9 mouse cellular contexts compared by ENCODE assay signal in the genomic region with DNA sequence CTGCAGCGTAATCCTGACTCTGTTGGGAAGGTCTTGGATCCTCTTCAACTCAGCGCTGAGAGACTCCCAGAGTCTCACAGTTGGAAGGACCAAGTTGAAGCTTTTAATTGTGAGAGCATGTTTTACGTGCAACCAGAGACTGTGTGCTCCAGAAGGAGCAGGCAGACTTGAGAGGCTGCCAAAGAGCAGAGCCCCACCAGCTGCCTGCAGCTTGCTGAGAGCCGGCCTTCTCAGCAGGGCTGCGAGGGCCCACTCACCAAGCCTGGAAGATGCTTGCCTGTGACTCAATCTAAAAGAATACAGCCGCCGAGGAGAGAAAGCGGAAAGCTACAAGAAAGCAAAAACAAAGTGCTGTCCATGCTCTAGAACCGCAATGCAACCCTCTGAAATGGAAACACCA. TPM values are rescaled to one million over a fixed set of nuclear protein-coding genes. Genes with fewer than 3 reads are reported as not detected.
A peak's percentile ranks its signal among the peaks of the same experiment; 100 is the strongest.
DNase-seq lines count a peak whose midpoint lies in the region; ATAC-seq lines count a peak whose summit lies in the region.
"Had no signal": no experiment of that assay in that cellular context is flagged by ENCODE, and none has a peak within 500 bp of the region (broad histone marks: within the 10 kb centered on the region; RNA-seq: fewer than 3 reads in every experiment).

No protein-coding gene starts in this region.

- H3K4me1 ChIP-seq in intestine, embryonic 14.5 days (replicated peaks; ENCODE audit: control insufficient read depth, insufficient read depth, low read length), result peaks cover 12% of the 10 kb centered on the region
- H3K4me1 ChIP-seq in midbrain, embryonic 14.5 days (ENCODE audit: control insufficient read depth, insufficient read depth, low read length), result no peaks in the 10 kb centered on the region

- no peaks in the 10 kb centered on the region for H3K36me3 ChIP-seq in intestine, embryonic 14.5 days (ENCODE audit: control insufficient read depth, insufficient read depth, low read length)
- H3K36me3 ChIP-seq in midbrain, embryonic 14.5 days (ENCODE audit: control insufficient read depth, insufficient read depth, low read length), result no peaks in the 10 kb centered on the region

- H3K4me2 ChIP-seq in intestine, embryonic 14.5 days (ENCODE audit: low read length), result peak overlapping the region; percentile 7; the same call in 1 of the 2 replicates
- H3K4me2 ChIP-seq in midbrain, embryonic 14.5 days (ENCODE audit: low read length), result no peak overlapping the region

- ATAC-seq in intestine, embryonic 14.5 days (replicated peaks; ENCODE audit: low FRiP score, low TSS enrichment, low read depth), result peak; percentile 91
- ATAC-seq in midbrain, embryonic 14.5 days (ENCODE audit: low FRiP score, low TSS enrichment), result no peak
- no peak for ATAC-seq in erythroid progenitor cell, adult 5-6 weeks (replicated peaks; ENCODE audit: low FRiP score, poor library complexity, severe bottlenecking)
- ATAC-seq: Patski had no signal

- H3K27me3 ChIP-seq in intestine, embryonic 14.5 days (replicated peaks; ENCODE audit: control insufficient read depth, insufficient read depth, low read length), result no peaks in the 10 kb centered on the region
- H3K27me3 ChIP-seq in midbrain, embryonic 14.5 days (ENCODE audit: control insufficient read depth, insufficient read depth, low read length), result no peaks in the 10 kb centered on the region
- H3K27me3 ChIP-seq: Patski had no signal

- WGBS in intestine, embryonic 14.5 days, result 28% methylated on average over 9 of the region's 9 CpGs
- WGBS in midbrain, embryonic 14.5 days, result 59% methylated on average over 9 of the region's 9 CpGs

- H3K9me3 ChIP-seq in intestine, embryonic 14.5 days (ENCODE audit: control insufficient read depth, low read length), result no peaks in the 10 kb centered on the region
- no peaks in the 10 kb centered on the region for H3K9me3 ChIP-seq in midbrain, embryonic 14.5 days (ENCODE audit: control insufficient read depth, low read length)

- no peak overlapping the region for H3K4me3 ChIP-seq in intestine, embryonic 14.5 days (ENCODE audit: low read depth, low read length)
- H3K4me3 ChIP-seq in midbrain, embryonic 14.5 days (replicated peaks; ENCODE audit: low read depth, low read length), result no peak overlapping the region

- DNase-seq in urinary bladder, adult 18-20 months (ENCODE audit: low spot score in 2 of 2), result peak; percentile 21 to 75
- DNase-seq in urinary bladder, adult 2 months (ENCODE audit: low spot score), result no peak
- peak; percentile 39 to 61 for DNase-seq in gastrocnemius, adult 8-10 months (ENCODE audit: low spot score in 2 of 2)
- DNase-seq in intestine, embryonic 14.5 days (ENCODE audit: low spot score), result peak; percentile 81
- DNase-seq in left cerebral cortex, adult 11 months (ENCODE audit: low spot score), result peak; percentile 71
- DNase-seq in midbrain, embryonic 14.5 days, result peak; percentile 38
- peak; percentile 45 for DNase-seq in urinary bladder, postnatal 10 days (ENCODE audit: low spot score)

- H3K9ac ChIP-seq in intestine, embryonic 14.5 days (ENCODE audit: low read length), result no peak overlapping the region
- no peak overlapping the region for H3K9ac ChIP-seq in midbrain, embryonic 14.5 days (replicated peaks; ENCODE audit: low read length)

- peak overlapping the region; percentile 86 for H3K27ac ChIP-seq in intestine, embryonic 14.5 days (ENCODE audit: low read depth)
- H3K27ac ChIP-seq in midbrain, embryonic 14.5 days (replicated peaks; ENCODE audit: low read depth, low read length), result no peak overlapping the region

RNA-seq across cellular contexts. Expression of gene Lama4, which starts 57.0 kb away (rescaled TPM):
- polyA plus RNA-seq in urinary bladder, adult 2 months (2012; rRNA removed), result 76.5 and 88.3 TPM in 2 replicates
- 10 to 100 TPM in 3 of 4 experiments, 1 to 10 TPM in 1; 9.2 to 16.9 (median 11.5) TPM for total RNA-seq in gastrocnemius, adult 8-10 months (2022)
- 69.6 and 70.2 TPM in 2 replicates for polyA plus RNA-seq in intestine, embryonic 14.5 days (2014; fragmentation: Nextera tagmentation; extraction: Ambion mirVana)
- polyA plus RNA-seq in midbrain, embryonic 14.5 days (2014; fragmentation: Nextera tagmentation; extraction: Ambion mirVana), result 7.3 and 18.9 TPM in 2 replicates
- total RNA-seq in erythroid progenitor cell, adult 5-6 weeks (2015; ENCODE audit: low replicate concordance), result 7.1 TPM in 1 of 2 replicates, not detected in the other
- total RNA-seq in erythroid progenitor cell, adult 5-6 weeks (2017; ENCODE audit: low replicate concordance), result 0.13 TPM in 1 of 2 replicates, not detected in the other
